Mouse (Mus musculus) intestine, postnatal 0 days (tissue): ENCODE data around the gene Hoxc9. TPM values are rescaled to one million over a fixed set of nuclear protein-coding genes. Genes with fewer than 3 reads are reported as not detected.

Experiments used
- ATAC-seq: fragments of 200-750 bp; cut with Nextera tagmentation; 2 replicates; pipeline ENCODE4 v1.8.0; 2017; ENCODE audit warnings: mild to moderate bottlenecking, moderate TSS enrichment, moderate library complexity
- H3K27ac ChIP-seq: fragments of 300-500 bp; sonication (generic); 2 replicates; pipeline ENCODE4 v1.5.1; 2014; ENCODE audit warnings: mild to moderate bottlenecking, low read depth, low read length, moderate library complexity
- H3K27me3 ChIP-seq: fragments of 300-500 bp; sonication (generic); replicated peaks from 2 replicates; pipeline ENCODE4 v1.6.1; 2014; ENCODE audit warnings: low read length, mixed read lengths; ENCODE audit not compliant: control insufficient read depth, insufficient read depth
- H3K36me3 ChIP-seq: fragments of 300-500 bp; sonication (generic); 2 replicates; pipeline ENCODE4 v1.6.1; 2014; ENCODE audit warnings: mild to moderate bottlenecking, moderate library complexity; ENCODE audit not compliant: control insufficient read depth, insufficient read depth
- H3K4me1 ChIP-seq: fragments of 300-500 bp; sonication (generic); replicated peaks from 2 replicates; pipeline ENCODE4 v1.6.1; 2014; ENCODE audit warnings: antibody characterized with exemption, low read length, mixed read lengths; ENCODE audit not compliant: control insufficient read depth, insufficient read depth
- H3K4me2 ChIP-seq: fragments of 300-500 bp; sonication (generic); replicated peaks from 2 replicates; pipeline ENCODE4 v1.6.1; 2014; ENCODE audit warnings: low read depth, mild to moderate bottlenecking, moderate library complexity
- H3K4me3 ChIP-seq: fragments of 300-500 bp; sonication (generic); 2 replicates; pipeline ENCODE4 v1.5.1; 2014; ENCODE audit warnings: low read depth, low read length
- H3K9ac ChIP-seq: fragments of 300-500 bp; sonication (generic); 2 replicates; pipeline ENCODE4 v1.6.1; 2014; ENCODE audit warnings: mild to moderate bottlenecking, low read depth, low read length
- H3K9me3 ChIP-seq: fragments of 300-500 bp; sonication (generic); 2 replicates; pipeline ENCODE4 v1.6.1; 2016; ENCODE audit warnings: mixed run types; ENCODE audit not compliant: control insufficient read depth
- CTCF ChIP-seq: sonication (generic); IDR thresholded peaks from 2 replicates; pipeline ENCODE4 v1.5.1; 2016; ENCODE audit warnings: low read depth, mild to moderate bottlenecking, control low read depth, antibody characterized with exemption, moderate library complexity
- WGBS: fragments of 180-500 bp; shearing (Covaris S2); extraction: QIAGEN DNeasy Blood & Tissue Kit; methylation state at CpG from one replicate; pipeline ENCODE4 v1.1.7; 2014; 5-methylcytosine and 5-hydroxymethylcytosine counted together
- polyA plus RNA-seq: library from polyadenylated mRNA; unstranded; fragments of >200 nt; fragmentation: Nextera tagmentation; extraction: Ambion mirVana; gene quantifications from 2 replicates; pipeline ENCODE4 v1.2.1, GENCODE M21; 2015

The Hoxc9 gene
- polyA plus RNA-seq, 1 experiment from 2014 or later, result 0.43 TPM

DNA sequence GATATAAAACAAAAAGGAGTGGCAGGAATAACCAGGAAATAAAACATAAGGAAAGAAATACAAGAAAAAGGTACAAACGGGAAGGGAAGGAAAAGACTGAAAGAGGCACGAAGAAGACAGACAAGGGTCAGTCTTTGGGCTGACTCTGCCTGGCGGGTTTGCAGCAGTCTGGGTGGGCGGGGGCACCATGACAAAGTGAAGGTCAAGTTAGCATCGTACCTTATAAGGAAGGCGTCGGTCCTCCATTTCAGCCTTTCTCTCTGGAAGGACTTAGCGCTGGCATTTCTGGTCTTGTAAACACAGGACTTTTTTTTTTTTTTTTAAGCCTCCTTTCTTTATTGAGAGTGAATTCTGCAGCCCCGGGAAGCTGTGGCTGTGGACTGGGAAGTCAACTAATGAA is 29.0 kb upstream of the Hoxc9 start:
- Histone ChIP-seq H3K4me2 (no peak overlapping the region), H3K4me1 (no peaks in the 10 kb centered on the region), H3K27ac (no peak overlapping the region), H3K9ac (no peak overlapping the region), H3K9me3 (no peaks in the 10 kb centered on the region), H3K27me3 (peaks cover 98% of the 10 kb centered on the region), H3K4me3 (no peak overlapping the region), H3K36me3 (no peaks in the 10 kb centered on the region)
- WGBS, result 4% methylated on average over 9 of the region's 9 CpGs
- no peak for ATAC-seq
- TF ChIP-seq CTCF, result no peak

GRCm38 (mm10) chr15:102948842-102949241 is 27.4 kb upstream of the Hoxc9 start:
- Histone ChIP-seq H3K9me3 (no peaks in the 10 kb centered on the region), H3K27me3 (peaks cover 98% of the 10 kb centered on the region), H3K36me3 (no peaks in the 10 kb centered on the region), H3K4me3 (no peak overlapping the region), H3K4me2 (no peak overlapping the region), H3K4me1 (no peaks in the 10 kb centered on the region), H3K27ac (no peak overlapping the region), H3K9ac (no peak overlapping the region)
- no peak for TF ChIP-seq CTCF
- ATAC-seq, result no peak
- WGBS, result 22% methylated on average over 2 of the region's 2 CpGs

GRCm38 (mm10) chr15:102949696-102950095 is 26.5 kb upstream of the Hoxc9 start:
- ATAC-seq, result no peak
- no peaks in the 10 kb centered on the region for H3K9me3 ChIP-seq
- no peak overlapping the region for H3K4me2 ChIP-seq
- no peaks in the 10 kb centered on the region for H3K36me3 ChIP-seq
- no peak overlapping the region for H3K27ac ChIP-seq
- WGBS, result 2% methylated on average over 20 of the region's 20 CpGs
- H3K27me3 ChIP-seq, result peaks cover 98% of the 10 kb centered on the region
- H3K4me1 ChIP-seq, result no peaks in the 10 kb centered on the region
- H3K9ac ChIP-seq, result no peak overlapping the region
- no peak overlapping the region for H3K4me3 ChIP-seq
- TF ChIP-seq CTCF, result no peak

- WGBS, result 16% methylated on average over 2 of the region's 2 CpGs
- ATAC-seq, result no peak
- no peak overlapping the region for H3K9ac ChIP-seq
- no peaks in the 10 kb centered on the region for H3K36me3 ChIP-seq
- TF ChIP-seq CTCF, result no peak
- no peak overlapping the region for H3K4me3 ChIP-seq
- H3K27me3 ChIP-seq, result peaks cover 97% of the 10 kb centered on the region
- H3K9me3 ChIP-seq, result no peaks in the 10 kb centered on the region
- H3K4me1 ChIP-seq, result no peaks in the 10 kb centered on the region
- no peak overlapping the region for H3K27ac ChIP-seq
- no peak overlapping the region for H3K4me2 ChIP-seq
Observed at GRCm38 (mm10) chr15:102950877-102951276, 25.4 kb upstream of the Hoxc9 start.

GRCm38 (mm10) chr15:102953561-102953960 is 22.7 kb upstream of the Hoxc9 start:
- Histone ChIP-seq H3K9me3 (no peaks in the 10 kb centered on the region), H3K27me3 (peaks cover 97% of the 10 kb centered on the region), H3K9ac (no peak overlapping the region), H3K4me2 (no peak overlapping the region), H3K27ac (no peak overlapping the region), H3K4me1 (no peaks in the 10 kb centered on the region), H3K36me3 (no peaks in the 10 kb centered on the region), H3K4me3 (no peak overlapping the region)
- no peak for TF ChIP-seq CTCF
- 5% methylated on average over 6 of the region's 6 CpGs for WGBS
- ATAC-seq, result no peak

DNA sequence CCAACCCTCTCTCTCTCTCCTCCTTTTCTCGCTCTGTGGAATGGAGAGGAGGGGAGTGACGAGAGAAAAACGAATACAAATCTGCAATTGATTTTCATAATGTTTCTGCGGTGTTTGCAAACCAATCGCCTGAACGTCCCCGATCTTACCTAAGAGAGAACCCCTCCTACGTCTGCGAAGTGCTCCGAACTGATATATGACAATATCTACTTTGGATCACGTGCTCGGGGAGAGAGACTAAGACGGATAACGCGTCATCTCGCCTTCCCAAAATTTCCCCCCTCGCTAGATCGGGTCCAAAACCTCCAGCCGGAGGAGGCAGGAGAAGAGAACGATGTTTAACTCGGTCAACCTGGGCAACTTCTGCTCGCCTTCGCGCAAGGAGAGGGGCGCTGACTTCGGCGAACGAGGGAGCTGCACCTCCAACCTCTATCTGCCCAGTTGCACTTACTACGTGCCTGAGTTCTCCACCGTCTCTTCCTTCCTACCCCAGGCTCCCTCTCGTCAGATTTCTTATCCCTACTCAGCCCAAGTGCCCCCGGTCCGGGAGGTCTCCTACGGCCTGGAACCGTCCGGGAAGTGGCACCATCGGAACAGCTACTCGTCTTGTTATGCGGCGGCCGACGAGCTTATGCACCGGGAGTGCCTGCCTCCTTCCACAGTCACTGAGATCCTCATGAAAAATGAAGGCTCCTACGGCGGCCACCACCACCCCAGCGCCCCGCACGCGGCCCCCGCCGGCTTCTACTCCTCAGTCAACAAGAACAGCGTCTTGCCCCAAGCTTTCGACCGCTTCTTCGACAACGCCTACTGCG is 21.8 kb upstream of the Hoxc9 start, which contains the start of gene Hoxc11:
TSS of gene Hoxc11 (plus strand) at position 236 of the 815 bp plus-strand sequence.
- ATAC-seq, result no peak
- WGBS, result 2% methylated on average over 56 of the region's 57 CpGs
- no peak within 1 kb of the TSS for H3K4me2 ChIP-seq
- H3K4me3 ChIP-seq, result no peak within 1 kb of the TSS
- no peaks in the 10 kb centered on the region for H3K9me3 ChIP-seq
- H3K4me1 ChIP-seq, result no peaks in the 10 kb centered on the region
- peaks cover 96% of the 10 kb centered on the region for H3K27me3 ChIP-seq
- H3K36me3 ChIP-seq, result no peaks in the 10 kb centered on the region
- no peak for TF ChIP-seq CTCF
- H3K27ac ChIP-seq, result no peak within 1 kb of the TSS
- H3K9ac ChIP-seq, result no peak within 1 kb of the TSS
